Mouse (Mus musculus) kidney, adult 2 months (tissue): Measurements from ENCODE around the gene Mgmt. TPM values are rescaled to one million over a fixed set of nuclear protein-coding genes. Genes with fewer than 3 reads are reported as not detected.

Experiments
- DNase-seq: peaks from one replicate; pipeline ENCODE4 v3.0.0; 2021
- H3K27ac ChIP-seq: fragments of 200-500 bp; 2 replicates; pipeline ENCODE4 v1.5.1; 2012; ENCODE audit warnings: low read depth, low read length, control low read depth, inconsistent platforms; ENCODE audit not compliant: insufficient read depth
- H3K27me3 ChIP-seq: fragments of 200-500 bp; replicated peaks from 2 replicates; pipeline ENCODE4 v1.6.1; 2012; ENCODE audit warnings: mild to moderate bottlenecking, moderate library complexity, low read length, inconsistent platforms; ENCODE audit not compliant: control insufficient read depth, insufficient read depth
- H3K36me3 ChIP-seq: fragments of 200-500 bp; 2 replicates; pipeline ENCODE4 v1.6.1; 2012; ENCODE audit warnings: mild to moderate bottlenecking, moderate library complexity, low read length, inconsistent platforms; ENCODE audit not compliant: control insufficient read depth, insufficient read depth
- H3K4me1 ChIP-seq: fragments of 200-500 bp; 2 replicates; pipeline ENCODE4 v1.6.1; 2011; ENCODE audit warnings: low read length; ENCODE audit not compliant: control insufficient read depth, insufficient read depth
- H3K4me3 ChIP-seq: fragments of 200-500 bp; 2 replicates; pipeline ENCODE4 v1.5.1; 2011; ENCODE audit warnings: mild to moderate bottlenecking, low read depth, low read length, control low read depth; ENCODE audit not compliant: insufficient read depth
- CTCF ChIP-seq: fragments of 200-500 bp; conservative IDR thresholded peaks from 2 replicates; pipeline ENCODE4 v1.5.1; 2011; ENCODE audit warnings: low read depth, mild to moderate bottlenecking, control low read depth, low read length, moderate library complexity, mixed read lengths; ENCODE audit not compliant: insufficient read depth, insufficient read length
- POLR2A ChIP-seq: fragments of 200-500 bp; IDR thresholded peaks from one replicate; pipeline ENCODE4 v1.6.1; 2011; ENCODE audit warnings: low read depth, low read length, control low read depth
- WGBS: fragments of 180-500 bp; shearing (Covaris S2); methylation state at CpG from one replicate; pipeline ENCODE4 v1.1.7; 2018; 5-methylcytosine and 5-hydroxymethylcytosine counted together
- polyA plus RNA-seq: library from polyadenylated mRNA; depleted of rRNA; stranded (reverse); fragments of >200 nt; gene quantifications from 2 replicates; pipeline ENCODE4 v1.2.3, GENCODE M21; 2012

The Mgmt gene
- polyA plus RNA-seq, 1 experiment = 5.1 TPM

GRCm38 (mm10) chr7:137088141-137088540 is 193.7 kb downstream of the Mgmt start:
- 89% methylated on average over 6 of the region's 6 CpGs for WGBS
- Histone ChIP-seq H3K4me1 (no peaks in the 10 kb centered on the region), H3K4me3 (no peak overlapping the region), H3K27ac (no peak overlapping the region), H3K27me3 (no peaks in the 10 kb centered on the region), H3K36me3 (no peaks in the 10 kb centered on the region)
- DNase-seq = no peak
- TF ChIP-seq CTCF (no peak), POLR2A (no peak)

- 91% methylated on average over 1 of the region's 1 CpGs for WGBS
- Histone ChIP-seq H3K36me3 (no peaks in the 10 kb centered on the region), H3K4me3 (no peak overlapping the region), H3K27me3 (no peaks in the 10 kb centered on the region), H3K27ac (no peak overlapping the region), H3K4me1 (no peaks in the 10 kb centered on the region)
- no peak for TF ChIP-seq CTCF
- DNase-seq = no peak
These were observed 200.1 kb downstream of the Mgmt start for GRCm38 (mm10) chr7:137094551-137094950.

GRCm38 (mm10) chr7:137095702-137096101 is 201.3 kb downstream of the Mgmt start:
- H3K36me3 ChIP-seq = no peaks in the 10 kb centered on the region
- TF ChIP-seq POLR2A (no peak), CTCF (no peak)
- no peaks in the 10 kb centered on the region for H3K27me3 ChIP-seq
- H3K4me3 ChIP-seq = no peak overlapping the region
- 97% methylated on average over 1 of the region's 1 CpGs for WGBS
- no peaks in the 10 kb centered on the region for H3K4me1 ChIP-seq
- no peak overlapping the region for H3K27ac ChIP-seq
- DNase-seq = no peak

GRCm38 (mm10) chr7:137099766-137100165 is 205.4 kb downstream of the Mgmt start:
- no peak for DNase-seq
- no peaks in the 10 kb centered on the region for H3K27me3 ChIP-seq
- H3K4me1 ChIP-seq = no peaks in the 10 kb centered on the region
- H3K4me3 ChIP-seq = no peak overlapping the region
- no peak for TF ChIP-seq POLR2A
- TF ChIP-seq CTCF = no peak
- H3K27ac ChIP-seq = no peak overlapping the region
- 86% methylated on average over 3 of the region's 3 CpGs for WGBS
- H3K36me3 ChIP-seq = no peaks in the 10 kb centered on the region

- Histone ChIP-seq H3K27me3 (no peaks in the 10 kb centered on the region), H3K36me3 (no peaks in the 10 kb centered on the region), H3K4me3 (no peak overlapping the region), H3K4me1 (no peaks in the 10 kb centered on the region), H3K27ac (no peak overlapping the region)
- TF ChIP-seq CTCF = no peak
- no peak for TF ChIP-seq POLR2A
- DNase-seq = no peak
- 88% methylated on average over 10 of the region's 10 CpGs for WGBS
These were observed 208.3 kb downstream of the Mgmt start for GRCm38 (mm10) chr7:137102606-137103195.

- 98% methylated on average over 4 of the region's 4 CpGs for WGBS
- Histone ChIP-seq H3K4me3 (no peak overlapping the region), H3K4me1 (no peaks in the 10 kb centered on the region), H3K27ac (no peak overlapping the region), H3K36me3 (no peaks in the 10 kb centered on the region), H3K27me3 (no peaks in the 10 kb centered on the region)
- DNase-seq = no peak
- TF ChIP-seq CTCF (no peak), POLR2A (no peak)
These were observed 217.7 kb downstream of the Mgmt start for GRCm38 (mm10) chr7:137112101-137112500.

GRCm38 (mm10) chr7:137116246-137116645 is 221.8 kb downstream of the Mgmt start:
- Histone ChIP-seq H3K4me3 (no peak overlapping the region), H3K4me1 (no peaks in the 10 kb centered on the region), H3K36me3 (no peaks in the 10 kb centered on the region), H3K27me3 (no peaks in the 10 kb centered on the region), H3K27ac (no peak overlapping the region)
- 76% methylated on average over 4 of the region's 4 CpGs for WGBS
- DNase-seq = no peak
- TF ChIP-seq CTCF = no peak
- TF ChIP-seq POLR2A = no peak
